Mouse (Mus musculus) gastrocnemius, postnatal 4 days (tissue): Measurements from ENCODE around the gene Zeb2. TPM values are rescaled to one million over a fixed set of nuclear protein-coding genes. Genes with fewer than 3 reads are reported as not detected.
"Not testable (repeated sequence)": the region's sequence is repeated elsewhere in the genome, so short reads cannot be mapped to it uniquely, and the experiment has no call there.

Experiments
- DNase-seq, 2 experiments: peaks; one replicate each; pipeline ENCODE4 v3.0.0; 2021 to 2022; ENCODE audit warnings: low spot score in 2 of 2, mixed read lengths in 2 of 2
- total RNA-seq, 2 experiments: library from RNA; stranded (reverse); gene quantifications; 2 replicates each; pipeline ENCODE4 v1.2.3; 2021

The Zeb2 gene
- total RNA-seq, 2 experiments from 2014 or later = 146 to 156 TPM

DNA sequence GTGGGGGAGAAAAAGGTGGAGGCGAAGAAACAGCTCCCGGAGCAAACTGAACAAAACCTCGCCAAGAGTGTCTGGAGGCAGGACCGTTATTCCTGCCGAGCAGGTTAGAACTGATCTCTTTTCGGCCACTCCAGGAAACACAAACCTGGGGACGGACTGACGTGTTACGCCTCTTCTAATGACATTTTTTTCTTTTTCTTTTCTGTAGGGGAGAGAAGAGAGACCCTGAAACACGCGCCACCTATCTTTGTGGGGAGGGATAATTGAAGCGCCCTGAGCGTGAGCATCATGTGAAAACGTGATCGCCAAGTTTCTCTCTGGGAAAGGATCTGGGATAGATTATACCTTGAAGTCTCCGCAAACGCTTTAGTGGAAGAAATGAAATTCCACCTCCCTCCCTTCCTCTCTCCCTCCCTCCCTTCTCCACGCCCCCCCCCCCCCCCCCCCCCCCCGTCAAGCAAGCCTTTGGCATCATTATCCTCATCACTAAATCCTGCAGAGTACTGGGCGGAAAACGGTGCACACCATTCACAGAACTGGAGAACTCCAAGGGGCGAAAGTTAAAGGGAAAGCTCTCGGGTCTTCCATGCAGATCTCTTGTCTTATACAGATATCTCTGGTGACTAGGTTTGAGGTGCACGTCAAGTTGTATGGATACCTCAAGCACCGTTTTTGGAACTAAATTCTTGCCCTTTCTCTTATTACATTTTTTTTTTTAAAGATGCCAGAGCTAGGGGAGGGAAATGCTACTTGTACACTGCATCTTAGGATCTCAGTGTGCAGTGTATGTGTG lies 4.1 kb downstream of the Zeb2 start:
- peak in 1 of 2 experiments; percentile 50 for DNase-seq

DNA sequence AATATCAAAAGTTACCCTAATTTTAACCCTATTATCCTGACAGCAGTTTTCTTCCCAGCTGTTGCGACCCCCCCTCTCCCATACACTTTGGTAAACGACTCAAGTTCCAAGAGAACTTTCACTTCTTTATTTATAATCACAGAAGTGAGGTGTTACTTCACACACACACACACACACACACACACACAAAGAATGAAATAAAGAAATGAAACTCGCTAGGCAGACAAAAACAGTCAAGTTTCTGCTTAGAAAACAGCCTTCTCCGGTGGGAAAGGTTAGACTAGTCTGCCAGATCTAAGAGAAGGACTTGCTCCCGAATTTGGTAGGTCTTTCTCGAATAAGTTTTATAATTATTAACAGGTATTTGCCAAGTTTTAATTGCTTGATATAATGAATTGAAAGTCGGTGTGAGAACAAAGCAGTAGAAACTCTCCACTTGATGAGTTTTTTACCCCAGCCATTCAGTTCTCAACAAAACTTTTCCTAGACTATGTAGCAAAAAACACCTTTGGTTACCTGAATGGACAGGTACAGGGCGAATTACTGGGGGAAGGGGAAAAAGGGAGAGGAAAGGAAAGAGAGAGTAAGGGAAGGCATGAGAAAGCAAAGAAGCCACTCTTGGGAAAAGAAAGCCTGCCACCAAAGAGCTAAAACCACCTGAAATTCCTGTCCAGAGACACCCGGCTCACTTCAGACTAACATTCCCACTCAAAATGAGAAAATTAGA lies 5.0 kb downstream of the Zeb2 start:
- no peak for DNase-seq

DNA sequence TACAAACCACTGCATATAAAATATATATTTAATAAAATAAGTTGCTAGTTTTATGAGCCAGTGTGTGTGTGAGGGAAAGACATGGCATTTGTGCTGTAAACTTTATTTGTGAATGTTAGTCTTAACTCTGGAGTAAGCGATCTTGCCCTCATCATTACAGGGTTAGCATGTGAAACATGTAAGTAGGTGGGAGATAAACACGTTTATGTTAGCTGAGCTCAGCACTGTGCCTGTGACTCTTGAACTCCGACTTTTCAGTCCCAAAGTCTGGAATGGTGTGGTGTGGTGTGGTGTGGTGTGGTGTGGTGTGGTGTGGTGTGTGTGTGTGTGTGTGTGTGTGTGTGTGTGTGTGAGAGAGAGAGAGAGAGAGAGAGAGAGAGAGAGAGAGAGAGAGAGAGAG lies 5.6 kb downstream of the Zeb2 start:
- DNase-seq = not testable (repeated sequence)

DNA sequence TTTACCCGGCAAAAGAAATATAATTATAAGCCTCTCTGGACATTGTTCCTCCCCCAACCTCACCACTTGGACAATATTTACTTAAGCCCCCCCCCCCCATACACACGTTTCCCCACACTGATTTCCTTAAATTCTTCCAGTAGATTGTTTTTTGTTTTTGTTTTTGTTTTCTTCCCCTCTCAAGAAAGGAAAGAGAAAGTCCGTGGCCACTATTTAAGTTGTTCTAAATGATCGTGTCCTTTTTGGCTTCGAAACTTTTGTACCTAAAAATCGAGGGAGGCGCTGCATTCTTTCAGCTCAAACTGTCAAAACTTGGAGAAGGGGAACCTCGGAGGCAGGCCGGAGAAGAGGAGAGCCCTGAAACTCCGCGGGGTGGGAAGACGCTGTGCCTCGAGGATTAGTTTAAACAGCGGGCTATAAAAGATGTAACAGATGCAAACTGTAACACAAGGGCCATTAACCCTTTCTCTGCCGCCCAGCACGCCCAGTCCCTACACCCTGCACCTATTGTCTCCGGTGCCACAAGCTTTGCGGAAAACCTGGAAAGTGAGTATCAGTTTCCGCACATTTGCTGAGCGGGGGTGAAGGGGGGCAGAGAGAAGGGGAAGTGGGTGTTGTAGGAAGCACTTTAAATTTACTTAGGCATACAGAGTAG lies 6.3 kb downstream of the Zeb2 start:
- DNase-seq = peak in 1 of 2 experiments; percentile 61

DNA sequence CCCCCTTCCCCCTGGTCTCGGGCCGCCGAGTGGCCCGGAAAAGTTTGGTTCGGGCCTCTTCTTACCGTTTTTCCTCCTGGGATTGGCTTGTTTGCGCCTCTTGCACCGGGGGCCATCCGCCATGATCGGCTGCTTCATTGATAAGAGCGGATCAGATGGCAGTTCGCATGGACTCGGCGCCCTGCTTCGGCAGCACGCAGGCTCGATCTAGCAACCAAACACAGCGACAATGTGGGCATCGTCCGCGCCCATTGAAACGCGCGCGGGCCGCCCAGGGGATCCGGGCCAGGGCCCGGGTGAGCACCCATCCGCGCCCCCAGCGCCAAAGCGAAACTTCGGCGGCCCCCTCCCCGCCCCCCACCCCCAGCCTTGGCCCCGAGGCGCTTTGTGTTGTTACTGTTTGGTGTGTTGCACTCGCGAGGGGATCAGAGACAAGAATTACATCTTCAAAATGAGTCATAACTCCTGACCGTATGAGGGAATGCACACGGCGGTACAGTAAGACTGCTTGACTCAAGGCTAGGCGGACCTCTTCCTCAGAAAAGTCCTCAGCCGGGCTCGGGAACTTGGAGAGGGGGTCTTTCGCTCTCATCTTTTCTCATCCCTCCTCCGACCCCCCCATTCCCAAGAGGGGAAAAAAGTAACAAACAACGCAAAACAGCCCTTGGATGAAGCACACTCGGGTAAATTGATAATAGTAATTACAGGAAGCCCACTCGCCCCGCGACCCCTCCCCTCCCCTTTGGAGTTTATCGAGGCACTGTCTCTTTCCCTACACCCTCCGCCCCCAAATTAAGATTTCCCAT lies 7.0 kb downstream of the Zeb2 start:
- peak; percentile 45 to 67 for DNase-seq

DNA sequence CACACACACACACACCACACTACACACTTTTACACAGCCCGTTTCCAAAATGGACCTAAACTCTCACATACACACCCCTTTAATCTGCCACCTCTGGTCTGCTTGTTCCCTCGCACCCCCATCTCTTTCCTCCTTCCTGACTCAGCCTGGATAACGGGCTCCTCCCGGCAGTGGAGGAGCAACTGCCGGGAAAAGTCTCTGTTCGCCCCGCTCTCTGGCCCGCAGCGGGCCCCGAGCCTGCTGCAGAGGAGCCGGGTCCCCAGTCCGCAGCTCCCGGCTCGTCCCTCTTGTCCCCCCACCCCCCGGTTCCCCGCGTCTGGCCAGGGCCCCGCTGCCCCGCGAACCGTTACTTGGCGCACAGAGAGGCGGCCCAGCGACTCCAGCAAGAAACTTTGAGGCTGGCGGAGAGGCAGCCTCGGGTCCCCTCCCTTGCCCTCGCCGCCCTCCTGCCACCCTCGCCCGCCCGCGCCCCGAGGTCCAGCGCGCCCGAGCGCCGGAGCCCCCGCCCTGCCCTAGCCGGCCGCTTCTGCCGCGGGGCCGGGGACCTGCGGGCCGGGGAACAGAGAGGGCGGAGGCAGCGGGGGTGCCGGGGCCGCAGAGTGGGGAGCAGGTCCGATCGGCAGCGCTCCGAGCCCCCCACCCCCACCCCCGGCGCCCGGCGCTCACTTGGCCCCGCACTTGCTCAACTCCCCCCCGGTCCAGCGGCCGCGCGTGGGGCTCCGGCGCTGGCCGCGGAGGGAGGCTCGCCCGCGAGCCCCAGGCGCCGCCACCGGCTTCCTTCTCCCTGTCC lies 7.8 kb downstream of the Zeb2 start:
- DNase-seq = peak; percentile 33 to 52

DNA sequence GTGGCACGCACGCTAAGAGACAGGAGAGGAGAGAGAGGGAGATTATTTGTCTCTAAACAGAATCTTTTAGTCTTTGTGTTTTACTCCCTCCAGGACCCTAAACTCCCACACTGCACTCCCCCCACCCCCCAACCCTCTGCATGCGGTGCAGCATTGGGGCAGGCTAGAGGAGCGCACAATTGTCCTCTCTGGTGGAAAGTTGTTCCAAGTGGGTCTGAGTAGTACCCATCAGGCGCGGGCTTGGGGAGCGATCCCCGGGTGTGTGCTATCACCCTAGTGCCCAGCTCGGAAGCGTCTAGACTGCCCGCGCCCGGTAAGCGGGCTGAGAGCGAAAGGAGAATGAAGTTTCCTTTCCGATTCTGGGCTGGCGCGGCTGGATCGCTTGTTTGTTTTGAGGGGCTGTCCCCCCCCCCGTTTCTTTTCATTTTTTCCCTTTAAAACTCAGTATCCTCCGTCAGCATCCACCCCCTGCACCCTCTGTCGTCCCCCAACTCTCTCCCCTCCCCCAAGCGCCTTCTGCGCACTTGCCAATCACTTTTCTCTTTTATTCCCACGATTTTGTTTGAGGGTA lies 8.6 kb downstream of the Zeb2 start:
- peak in 1 of 2 experiments; percentile 58 for DNase-seq

DNA sequence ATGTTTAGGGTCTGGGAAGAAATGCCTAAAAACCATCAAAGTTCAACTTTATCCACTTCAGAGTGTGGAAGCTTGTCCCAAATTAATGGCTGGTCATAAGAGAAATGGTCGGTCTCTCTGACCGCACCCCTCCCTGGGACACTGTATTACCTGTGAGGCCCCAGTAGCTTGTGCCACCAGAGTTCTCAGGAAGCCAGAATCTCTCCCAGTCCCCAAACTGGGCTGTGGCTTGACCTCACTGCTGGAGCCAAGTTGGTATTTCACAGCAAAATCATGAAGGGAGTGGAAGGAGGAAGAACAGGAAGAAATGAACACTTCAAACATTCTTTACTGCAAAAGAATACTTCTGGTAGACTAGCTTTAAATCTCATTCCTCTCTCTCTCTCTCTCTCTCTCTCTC lies 9.6 kb downstream of the Zeb2 start:
- DNase-seq = no peak

DNA sequence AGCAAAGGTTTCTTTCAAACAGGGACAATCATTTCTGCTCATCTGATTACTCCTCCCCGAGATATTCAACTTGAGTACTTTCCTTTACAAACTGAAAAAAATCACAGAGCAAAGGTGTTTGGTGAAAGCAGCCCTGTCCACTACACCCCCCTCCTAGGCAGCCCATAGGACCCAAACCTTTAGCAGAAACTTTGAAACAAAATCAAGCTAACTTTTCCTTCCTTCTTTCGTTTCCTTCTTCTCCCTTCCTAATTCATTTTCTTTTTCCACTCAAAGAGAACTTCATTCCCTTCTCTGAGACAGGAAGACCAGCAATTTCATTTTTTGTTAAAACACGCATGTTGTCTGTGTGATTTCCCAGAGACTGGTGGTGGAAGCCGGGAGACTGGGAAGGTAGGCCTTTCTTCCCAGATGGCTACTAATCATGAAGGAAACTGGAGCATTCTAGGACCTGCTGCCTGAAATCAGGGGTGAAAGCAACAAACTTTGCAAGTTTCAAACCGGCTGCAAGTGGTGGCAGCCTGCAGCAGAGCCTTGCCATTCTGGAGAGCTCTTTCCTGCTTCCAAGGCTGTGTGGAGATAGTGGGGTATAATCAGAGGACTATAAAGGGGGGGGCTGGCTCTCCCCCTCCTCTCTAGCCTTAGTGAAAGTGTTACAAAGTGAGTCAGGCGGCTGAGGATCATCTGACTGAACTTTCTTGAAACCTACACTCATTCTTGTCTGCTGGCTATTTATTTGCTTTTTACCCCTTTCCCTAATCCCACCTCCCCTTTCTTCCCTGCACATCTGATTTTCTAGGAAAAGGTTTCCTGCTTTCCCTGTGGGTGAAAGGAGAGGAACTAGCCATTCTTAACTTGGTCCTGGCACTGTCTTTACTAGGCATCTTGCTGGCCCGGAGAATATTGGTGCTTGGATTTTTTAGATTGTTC lies 11.0 kb downstream of the Zeb2 start:
- DNase-seq = no peak

DNA sequence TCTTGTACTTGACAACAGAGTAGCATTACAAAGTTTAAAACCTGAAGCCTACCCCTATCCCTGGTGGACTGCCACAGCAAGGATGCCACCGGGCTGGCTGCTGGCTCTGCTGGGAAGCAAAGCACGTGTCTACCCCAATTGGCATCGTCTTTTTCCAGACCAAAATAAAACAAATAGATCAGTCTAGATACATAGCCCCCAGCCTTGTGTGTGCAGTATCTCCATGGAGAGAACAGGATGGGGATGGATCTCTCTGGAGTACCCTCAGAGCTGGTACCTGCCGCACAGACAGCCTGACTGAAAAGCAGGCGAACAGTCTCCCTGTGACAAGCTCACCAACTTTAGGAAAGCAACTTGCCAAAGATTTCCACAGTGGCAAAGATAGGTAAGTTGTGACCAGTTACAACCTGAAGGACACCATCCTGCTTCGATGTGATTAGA lies 11.9 kb downstream of the Zeb2 start:
- no peak for DNase-seq

DNA sequence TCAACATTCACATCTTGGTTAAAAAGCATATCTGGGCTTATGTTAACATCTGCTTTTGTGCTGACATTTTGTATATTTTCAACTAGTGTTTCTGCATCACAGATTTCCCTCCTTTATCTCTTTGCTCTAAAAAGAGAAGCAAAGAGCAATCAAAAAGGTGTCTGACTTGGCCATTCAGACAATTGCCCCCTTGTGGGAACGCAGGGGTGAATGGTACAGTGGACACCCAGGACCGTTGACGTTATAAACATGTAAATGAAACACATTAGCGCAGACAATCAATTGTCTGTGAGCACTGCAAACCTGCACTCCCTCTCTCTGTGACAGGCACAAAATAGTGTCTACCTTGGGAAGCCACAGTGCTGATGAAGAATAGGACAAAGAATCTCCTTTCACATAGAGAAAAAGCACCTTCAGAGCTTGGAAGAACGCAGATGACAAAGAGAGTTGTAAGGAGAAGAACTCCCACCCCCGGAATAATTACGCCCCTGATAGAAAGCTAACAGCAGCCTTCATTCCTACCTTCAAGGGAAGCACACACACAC lies 12.6 kb downstream of the Zeb2 start:
- DNase-seq = no peak

DNA sequence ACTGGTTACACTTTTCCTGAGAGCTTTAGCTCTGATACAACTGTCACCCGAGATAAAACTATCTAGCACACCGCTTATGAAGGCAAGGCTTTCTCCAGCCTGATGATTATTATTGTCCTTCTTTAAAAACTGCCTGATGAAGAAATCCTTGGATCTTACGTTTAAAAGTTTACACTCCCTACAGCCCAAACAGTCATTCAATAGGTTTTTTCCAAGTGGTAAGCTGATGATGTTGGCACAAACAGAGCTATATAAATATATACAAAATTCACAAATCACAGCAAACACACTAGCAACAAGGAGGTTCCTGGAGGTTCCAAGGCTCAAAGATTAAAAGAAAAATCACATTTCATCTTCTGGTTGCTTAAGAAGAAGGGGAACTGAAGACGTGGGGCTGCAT lies 13.1 kb downstream of the Zeb2 start:
- no peak for DNase-seq

DNA sequence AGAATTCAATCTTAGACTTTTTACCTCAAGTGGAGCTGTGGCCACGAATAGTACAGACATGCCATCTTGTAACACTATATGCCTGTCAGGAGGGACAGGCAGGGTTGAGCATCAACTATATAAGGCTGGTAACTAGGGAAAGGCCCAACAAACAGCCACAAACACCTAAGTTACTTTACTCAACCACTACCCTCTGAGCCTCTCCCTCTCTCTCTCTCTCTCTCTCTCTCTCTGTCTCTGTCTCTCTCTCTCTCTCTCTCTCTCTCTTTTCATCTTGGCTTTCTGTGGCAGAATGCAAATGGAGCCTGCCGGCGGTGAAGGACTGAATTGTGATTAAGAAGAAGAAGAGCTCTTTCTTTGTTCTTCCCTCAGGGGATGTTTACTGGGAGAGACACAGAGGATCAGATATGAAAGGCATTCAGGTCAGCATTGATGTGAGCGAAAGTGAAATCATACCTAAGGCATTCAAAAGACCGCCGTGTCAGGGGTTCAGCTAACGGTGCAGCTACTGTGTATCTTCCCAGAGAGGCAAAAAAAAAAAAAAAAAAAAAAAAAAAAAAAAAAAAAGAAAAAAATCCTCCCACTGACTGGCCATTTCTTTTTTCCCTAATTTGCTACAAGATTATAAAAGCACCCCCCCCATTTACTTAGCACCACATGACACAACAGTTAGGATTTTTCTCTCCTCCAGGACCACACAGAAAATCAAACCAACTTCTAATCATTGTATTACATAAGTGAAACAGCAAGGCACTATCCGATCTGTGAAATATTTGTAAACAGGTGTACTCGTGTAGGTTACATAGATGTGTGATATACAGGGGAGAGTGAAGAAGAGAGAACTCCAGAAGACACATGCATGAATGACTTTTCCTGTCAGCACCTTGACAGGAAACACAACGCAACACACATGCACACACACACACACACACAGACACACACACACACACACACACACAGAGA lies 13.9 kb downstream of the Zeb2 start:
- no peak for DNase-seq

DNA sequence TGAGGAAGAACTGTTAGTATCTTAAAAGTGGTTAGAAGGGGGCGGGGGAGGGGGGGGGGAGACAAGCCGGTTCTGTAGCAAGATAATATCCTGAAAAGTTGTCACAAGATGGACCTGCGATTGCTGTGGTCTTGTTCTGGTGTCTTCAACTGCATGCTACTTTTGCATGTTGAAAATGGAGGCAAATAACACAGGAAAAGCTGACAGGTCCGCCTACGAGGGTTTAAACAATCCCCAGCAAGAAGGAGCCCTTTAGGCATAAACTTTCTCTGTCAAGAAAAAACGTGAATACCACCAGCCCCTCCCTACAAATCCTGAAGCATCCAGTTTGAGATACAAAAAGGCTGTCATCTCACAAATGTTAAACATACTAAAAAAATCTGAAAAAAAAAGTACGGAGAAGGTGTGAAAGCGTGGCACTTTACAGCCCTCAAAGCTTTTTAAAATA lies 15.0 kb downstream of the Zeb2 start:
- DNase-seq = no peak

DNA sequence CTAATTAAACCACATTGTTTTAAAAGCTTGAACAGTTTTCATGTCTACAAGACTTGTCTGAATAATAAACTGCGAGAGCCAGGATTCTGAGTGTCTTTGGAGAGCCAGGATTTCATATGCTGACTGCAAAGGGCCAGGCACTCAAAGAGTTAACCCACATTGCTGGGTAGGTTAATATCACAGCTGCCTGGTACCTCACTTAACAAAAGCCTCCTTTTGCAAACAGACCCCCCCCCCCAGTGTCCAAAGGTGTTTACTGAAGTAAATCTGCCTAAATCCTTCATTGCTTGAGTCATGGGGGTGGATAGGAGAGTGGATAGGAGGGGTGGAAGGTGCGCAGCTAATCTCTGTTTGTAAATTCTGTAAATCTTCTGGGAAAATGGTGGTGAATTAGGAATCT lies 15.6 kb downstream of the Zeb2 start:
- no peak for DNase-seq

DNA sequence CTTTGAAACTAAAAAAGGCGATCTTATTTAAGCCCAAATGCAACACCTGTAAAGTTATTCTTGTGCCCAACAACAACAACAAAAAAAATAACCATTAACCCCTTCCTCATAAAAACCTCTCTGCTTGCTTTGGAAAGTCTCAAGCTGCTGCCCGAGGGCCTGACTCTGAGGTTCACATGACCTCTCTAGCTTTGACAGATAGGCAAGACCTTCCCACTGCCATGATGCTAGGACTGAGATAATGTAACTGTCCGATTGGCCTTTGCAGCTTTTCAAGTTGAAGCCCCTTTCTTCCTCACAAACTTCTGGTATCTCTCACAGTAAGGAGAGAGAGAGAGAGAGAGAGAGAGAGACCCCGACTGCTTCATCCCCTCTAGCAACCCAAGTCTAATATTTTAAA lies 16.2 kb downstream of the Zeb2 start:
- no peak for DNase-seq

DNA sequence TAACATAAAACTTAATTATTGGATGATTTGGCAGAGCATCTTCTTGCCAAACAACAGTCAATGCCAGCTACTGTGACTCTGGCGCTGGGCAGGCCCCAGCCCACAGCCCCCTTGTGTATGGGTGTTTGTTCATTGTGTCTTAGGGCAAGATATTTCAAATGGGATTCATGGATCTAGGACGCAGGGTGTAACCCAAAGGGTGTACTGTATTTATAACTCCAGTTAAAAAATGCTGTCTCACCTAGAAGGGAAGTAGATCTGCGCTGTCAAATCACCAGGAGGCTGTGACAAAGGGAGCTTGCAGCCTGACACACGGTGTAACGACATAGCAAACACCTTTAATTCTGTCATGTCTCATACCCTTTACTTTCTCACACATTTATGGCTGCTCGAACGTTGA lies 16.6 kb downstream of the Zeb2 start:
- DNase-seq = no peak
